Mouse (Mus musculus): ENCODE measurements around the gene Otol1. TPM values are rescaled to one million over a fixed set of nuclear protein-coding genes. Genes with fewer than 3 reads are reported as not detected.

Gene Otol1
- polyA plus RNA-seq, 1 experiment = not detected

DNA sequence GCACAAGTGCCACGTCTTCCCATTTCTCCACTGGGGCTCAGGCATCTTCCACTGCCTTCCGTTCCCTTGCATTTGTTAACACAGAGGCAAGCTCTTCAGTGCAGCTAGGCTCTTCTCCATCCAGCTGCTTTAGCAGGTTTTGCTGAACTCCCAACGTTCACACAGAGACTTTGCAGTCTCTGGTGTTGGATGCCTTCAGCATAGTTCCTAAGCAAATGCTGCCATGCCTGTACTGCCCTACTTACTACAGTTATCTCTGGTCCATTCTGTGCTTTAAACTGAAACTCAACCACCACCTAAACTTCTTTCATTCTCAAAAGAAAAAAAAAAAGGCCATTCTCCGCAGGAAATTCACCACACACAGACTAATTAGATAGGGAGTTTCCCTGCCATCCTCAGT lies 5.2 kb downstream of the Otol1 start:
- TF ChIP-seq TAL1 (IDR thresholded peaks at IDR 0.05; ENCODE audit: low read length) (no peak), GATA1 (IDR thresholded peaks at IDR 0.05; ENCODE audit: low read length) (no peak)

DNA sequence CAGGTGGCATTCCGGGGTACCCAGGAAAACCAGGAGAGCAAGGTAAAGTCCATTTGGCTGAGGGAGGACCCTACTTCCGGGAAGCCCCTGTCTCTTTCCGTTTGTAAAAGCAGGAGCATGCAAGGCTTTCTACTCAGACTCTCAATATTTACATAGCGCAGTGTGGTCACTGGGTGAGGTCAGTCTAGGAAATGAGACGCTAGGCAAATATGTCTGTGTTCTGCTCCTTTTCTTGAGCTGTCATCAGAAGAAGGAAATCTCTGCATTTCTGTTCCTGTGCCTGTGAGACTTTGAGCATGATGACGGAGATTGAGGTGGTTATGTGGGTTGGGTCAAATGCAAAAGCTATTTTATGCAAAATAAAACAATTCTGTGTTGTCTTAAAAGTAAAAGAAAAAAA lies 19.2 kb downstream of the Otol1 start:
- Histone ChIP-seq H3K27me3 (ENCODE audit: control insufficient read depth) (no peaks in the 10 kb centered on the region), H3K36me3 (ENCODE audit: control insufficient read depth) (no peaks in the 10 kb centered on the region), H3K4me1 (ENCODE audit: control insufficient read depth) (no peaks in the 10 kb centered on the region), H3K4me3 (replicated peaks) (no peak overlapping the region), H3K9me3 (ENCODE audit: control insufficient read depth, low read length) (peaks cover 11% of the 10 kb centered on the region)
- TF ChIP-seq GATA1 (IDR thresholded peaks at IDR 0.05; ENCODE audit: low read length) (no peak), TAL1 (IDR thresholded peaks at IDR 0.05; ENCODE audit: low read length) (no peak)

More for the DNA sequence above, 5.2 kb downstream of the Otol1 start:
- H3K36me3 ChIP-seq (ENCODE audit: control insufficient read depth) = no peaks in the 10 kb centered on the region
- no peak overlapping the region for H3K4me3 ChIP-seq (replicated peaks)
- H3K27me3 ChIP-seq (ENCODE audit: control insufficient read depth) = no peaks in the 10 kb centered on the region
- no peaks in the 10 kb centered on the region for H3K4me1 ChIP-seq (ENCODE audit: control insufficient read depth)
- peaks cover 3% of the 10 kb centered on the region; the same call in 1 of the 2 replicates for H3K9me3 ChIP-seq (ENCODE audit: control insufficient read depth, low read length)

DNA sequence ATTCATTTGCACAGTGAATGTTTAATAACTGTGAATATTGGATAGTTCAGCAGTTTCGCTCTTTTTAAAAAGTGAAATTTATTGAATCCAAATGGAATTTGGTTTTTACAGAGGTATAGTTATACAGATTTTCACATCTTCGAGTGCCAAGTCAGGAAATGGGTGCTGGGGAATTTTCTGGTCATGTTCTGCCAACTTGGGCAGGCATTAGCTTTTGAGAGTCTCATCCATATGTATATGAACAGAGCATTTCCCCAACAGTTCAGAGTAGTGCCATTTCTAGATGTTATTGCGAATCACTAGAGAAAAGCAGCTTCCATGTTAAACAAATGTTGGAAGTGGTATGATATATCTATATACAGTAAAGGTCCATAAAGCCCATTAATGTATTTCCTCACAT lies 21.8 kb downstream of the Otol1 start:
- Histone ChIP-seq H3K4me1 (ENCODE audit: control insufficient read depth) (no peaks in the 10 kb centered on the region), H3K27me3 (ENCODE audit: control insufficient read depth) (no peaks in the 10 kb centered on the region), H3K9me3 (ENCODE audit: control insufficient read depth, low read length) (peaks cover 11% of the 10 kb centered on the region), H3K4me3 (replicated peaks) (no peak overlapping the region), H3K36me3 (ENCODE audit: control insufficient read depth) (no peaks in the 10 kb centered on the region)
- TF ChIP-seq GATA1 (IDR thresholded peaks at IDR 0.05; ENCODE audit: low read length) = no peak
- no peak for TF ChIP-seq TAL1 (IDR thresholded peaks at IDR 0.05; ENCODE audit: low read length)

GRCm38 (mm10) chr3:70035593-70035992 lies 28.2 kb downstream of the Otol1 start:
- H3K9me3 ChIP-seq (ENCODE audit: control insufficient read depth, low read length) = peaks cover 6% of the 10 kb centered on the region; the same call in 1 of the 2 replicates
- TF ChIP-seq GATA1 (IDR thresholded peaks at IDR 0.05; ENCODE audit: low read length) (no peak), TAL1 (IDR thresholded peaks at IDR 0.05; ENCODE audit: low read length) (no peak)
- no peaks in the 10 kb centered on the region for H3K27me3 ChIP-seq (ENCODE audit: control insufficient read depth)
- H3K4me1 ChIP-seq (ENCODE audit: control insufficient read depth) = no peaks in the 10 kb centered on the region
- H3K4me3 ChIP-seq (replicated peaks) = no peak overlapping the region
- H3K36me3 ChIP-seq (ENCODE audit: control insufficient read depth) = no peaks in the 10 kb centered on the region

Other genes starting within 250 kb of the Otol1 start
- gene Sptssb, start 147.7 kb upstream of the Otol1 start, polyA plus RNA-seq (2012) = not detected in 2 replicates